Mouse (Mus musculus) hindbrain, embryonic 10.5 days (tissue): ENCODE measurements around the gene Srcin1. TPM values are rescaled to one million over a fixed set of nuclear protein-coding genes. Genes with fewer than 3 reads are reported as not detected.

Experiments
- DNase-seq: peaks from one replicate; pipeline ENCODE4 v3.0.0-alpha.2; 2017; ENCODE audit warnings: low spot score
- H3K27ac ChIP-seq: fragments of 300-500 bp; sonication (generic); 2 replicates; pipeline ENCODE4 v1.5.1; 2016; ENCODE audit warnings: mild to moderate bottlenecking, moderate library complexity
- H3K27me3 ChIP-seq: fragments of 300-500 bp; sonication (generic); 2 replicates; pipeline ENCODE4 v1.6.1; 2016; ENCODE audit warnings: mild to moderate bottlenecking; ENCODE audit not compliant: poor library complexity, insufficient read depth, severe bottlenecking
- H3K36me3 ChIP-seq: fragments of 300-500 bp; sonication (generic); 2 replicates; pipeline ENCODE4 v1.6.1; 2016; ENCODE audit warnings: mild to moderate bottlenecking, moderate library complexity
- H3K4me1 ChIP-seq: fragments of 300-500 bp; sonication (generic); replicated peaks from 2 replicates; pipeline ENCODE4 v1.6.1; 2016; ENCODE audit warnings: mild to moderate bottlenecking
- H3K4me3 ChIP-seq: fragments of 300-500 bp; sonication (generic); 2 replicates; pipeline ENCODE4 v1.5.1; 2016; ENCODE audit warnings: mild to moderate bottlenecking, moderate library complexity
- H3K9me3 ChIP-seq: fragments of 300-500 bp; sonication (generic); 2 replicates; pipeline ENCODE4 v1.6.1; 2016; ENCODE audit warnings: mild to moderate bottlenecking, moderate library complexity
- WGBS: fragments of 180-500 bp; shearing (Covaris S2); methylation state at CpG from one replicate; pipeline ENCODE4 v1.1.7; 2016; 5-methylcytosine and 5-hydroxymethylcytosine counted together
- polyA plus RNA-seq: library from polyadenylated mRNA; unstranded; fragments of >200 nt; fragmentation: Nextera tagmentation; extraction: Ambion mirVana; gene quantifications from 2 replicates; pipeline ENCODE4 v1.2.1, GENCODE M21; 2016

Srcin1 gene
- polyA plus RNA-seq, 1 experiment from 2014 or later, result 1.8 TPM

DNA sequence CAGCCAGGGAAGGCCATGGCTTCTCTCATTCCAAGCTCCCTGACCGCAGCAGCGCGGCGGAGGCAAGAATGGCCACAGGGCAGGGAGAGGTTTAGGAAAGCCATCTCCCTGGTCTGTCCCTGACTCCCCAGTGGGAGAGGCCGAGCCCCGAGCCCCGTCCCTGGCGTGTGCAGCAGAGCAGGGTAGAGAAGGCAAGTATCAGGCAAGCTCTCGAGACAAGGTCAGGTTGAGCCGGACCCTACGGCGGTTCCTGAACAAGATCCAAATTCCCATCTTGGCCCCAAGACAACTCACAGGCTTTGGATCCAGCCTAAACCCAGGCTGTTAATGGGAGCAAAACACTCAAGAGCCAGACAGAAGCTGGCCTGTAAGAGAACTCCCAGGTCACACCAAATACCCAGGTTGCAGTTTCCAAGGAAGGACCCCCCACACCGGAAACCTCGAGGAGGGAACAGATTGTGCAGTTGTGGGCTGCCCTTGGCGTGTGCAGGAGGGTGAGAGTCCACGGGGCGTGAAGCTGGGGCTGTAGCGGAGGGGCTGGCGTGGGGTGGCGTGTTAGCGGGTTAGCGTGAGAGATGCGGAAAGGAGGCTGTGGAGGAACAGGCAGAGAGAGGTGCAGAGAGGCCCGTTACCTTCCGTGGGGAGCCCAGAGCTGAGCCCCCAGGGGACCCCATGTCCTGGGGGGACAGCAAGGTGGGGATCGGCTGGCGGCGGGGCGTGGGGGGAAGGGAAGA, 54.1 kb downstream of the Srcin1 start:
- WGBS, result 84% methylated on average over 29 of the region's 29 CpGs
- Histone ChIP-seq H3K4me1 (peaks cover 50% of the 10 kb centered on the region), H3K27me3 (peaks cover 17% of the 10 kb centered on the region; the same call in 1 of the 2 replicates), H3K9me3 (no peaks in the 10 kb centered on the region), H3K27ac (no peak overlapping the region; the same call in 1 of the 2 replicates), H3K36me3 (peaks cover 50% of the 10 kb centered on the region), H3K4me3 (no peak overlapping the region)
- no peak for DNase-seq

DNA sequence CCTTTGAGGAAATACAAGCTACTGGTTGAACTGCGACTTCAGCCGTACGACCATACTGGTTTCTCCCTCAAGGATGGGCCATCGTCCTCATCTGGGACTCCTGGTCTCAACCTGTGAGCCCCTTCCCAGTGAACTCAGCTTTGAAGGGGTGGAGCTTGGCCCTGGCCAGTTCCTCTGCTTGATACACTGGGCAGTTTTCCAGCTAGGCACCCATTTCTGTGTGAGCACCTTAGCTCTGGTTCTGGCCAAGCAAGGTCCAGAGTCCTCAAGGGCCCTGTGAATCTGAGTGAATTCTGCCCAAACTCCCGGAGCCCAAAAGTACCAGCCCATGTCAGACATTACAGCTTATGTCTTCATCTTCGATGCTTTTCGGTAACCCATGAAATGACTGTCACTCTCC, 55.4 kb downstream of the Srcin1 start:
- 91% methylated on average over 7 of the region's 7 CpGs for WGBS
- H3K36me3 ChIP-seq, result peaks cover 45% of the 10 kb centered on the region

DNA sequence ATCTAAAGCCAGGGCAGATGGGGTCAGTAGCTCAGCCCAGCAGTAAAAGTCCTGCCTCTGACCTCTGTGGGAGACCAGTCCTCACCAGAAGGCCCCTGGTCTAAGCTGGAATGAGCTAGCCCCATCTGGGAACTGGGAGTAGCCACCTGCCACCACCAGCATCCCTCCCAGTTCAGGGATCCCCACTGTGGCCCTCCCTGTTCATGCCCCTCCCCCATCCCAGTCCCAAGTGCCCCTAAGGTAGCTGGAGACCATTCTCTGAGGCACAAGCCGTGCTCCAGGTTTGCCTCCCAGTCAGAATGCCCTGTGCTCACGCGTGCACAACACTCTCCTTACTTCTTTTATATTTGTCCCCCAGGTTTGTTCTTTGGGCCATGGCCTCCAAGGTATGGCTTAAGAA, 62.9 kb downstream of the Srcin1 start:
- Histone ChIP-seq H3K27me3 (0 out of 2 replicates have a peak, but pooled peaks cover 22% of the 10 kb centered on the region), H3K4me1 (peaks cover 46% of the 10 kb centered on the region), H3K36me3 (peaks cover 16% of the 10 kb centered on the region), H3K9me3 (0 out of 2 replicates have a peak, but pooled peaks cover 3% of the 10 kb centered on the region), H3K27ac (peak overlapping the region; percentile 80), H3K4me3 (0 out of 2 replicates have a peak overlapping the region, but pooled peaks have one; percentile 25)
- DNase-seq, result no peak
- WGBS, result 68% methylated on average over 3 of the region's 3 CpGs

More for the DNA sequence above, 55.4 kb downstream of the Srcin1 start:
- H3K4me3 ChIP-seq, result no peak overlapping the region
- no peak for DNase-seq
- H3K27me3 ChIP-seq, result peaks cover 20% of the 10 kb centered on the region; the same call in 1 of the 2 replicates
- H3K4me1 ChIP-seq, result peaks cover 40% of the 10 kb centered on the region
- no peak overlapping the region for H3K27ac ChIP-seq
- 0 out of 2 replicates have a peak, but pooled peaks cover under 1% of the 10 kb centered on the region for H3K9me3 ChIP-seq

DNA sequence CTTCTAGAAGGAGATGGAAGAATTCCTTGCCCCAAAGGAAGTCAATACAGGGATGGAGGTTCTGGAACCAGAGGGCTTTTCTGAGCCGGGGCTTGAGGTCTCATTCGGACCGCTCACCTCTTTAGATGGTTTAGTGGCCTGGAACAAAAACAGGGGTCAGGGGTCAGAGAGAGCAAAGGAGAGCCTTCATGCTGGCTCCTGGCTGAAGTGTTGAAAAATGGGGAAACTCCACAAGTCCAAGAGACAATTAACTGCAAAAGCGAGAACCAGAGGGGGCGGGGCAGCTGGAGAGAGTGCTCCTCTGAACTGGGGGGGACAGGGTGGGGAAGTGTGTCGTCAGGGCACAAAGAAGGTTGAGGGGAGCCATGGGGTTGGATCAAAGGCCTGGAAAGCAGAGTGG, 63.5 kb downstream of the Srcin1 start:
- no peak for DNase-seq
- peak overlapping the region; percentile 80 for H3K27ac ChIP-seq
- peaks cover 16% of the 10 kb centered on the region for H3K36me3 ChIP-seq
- peak overlapping the region; percentile 25 for H3K4me3 ChIP-seq
- peaks cover 46% of the 10 kb centered on the region for H3K4me1 ChIP-seq
- WGBS, result 23% methylated on average over 6 of the region's 6 CpGs
- 0 out of 2 replicates have a peak, but pooled peaks cover 22% of the 10 kb centered on the region for H3K27me3 ChIP-seq
- H3K9me3 ChIP-seq, result 0 out of 2 replicates have a peak, but pooled peaks cover 3% of the 10 kb centered on the region

DNA sequence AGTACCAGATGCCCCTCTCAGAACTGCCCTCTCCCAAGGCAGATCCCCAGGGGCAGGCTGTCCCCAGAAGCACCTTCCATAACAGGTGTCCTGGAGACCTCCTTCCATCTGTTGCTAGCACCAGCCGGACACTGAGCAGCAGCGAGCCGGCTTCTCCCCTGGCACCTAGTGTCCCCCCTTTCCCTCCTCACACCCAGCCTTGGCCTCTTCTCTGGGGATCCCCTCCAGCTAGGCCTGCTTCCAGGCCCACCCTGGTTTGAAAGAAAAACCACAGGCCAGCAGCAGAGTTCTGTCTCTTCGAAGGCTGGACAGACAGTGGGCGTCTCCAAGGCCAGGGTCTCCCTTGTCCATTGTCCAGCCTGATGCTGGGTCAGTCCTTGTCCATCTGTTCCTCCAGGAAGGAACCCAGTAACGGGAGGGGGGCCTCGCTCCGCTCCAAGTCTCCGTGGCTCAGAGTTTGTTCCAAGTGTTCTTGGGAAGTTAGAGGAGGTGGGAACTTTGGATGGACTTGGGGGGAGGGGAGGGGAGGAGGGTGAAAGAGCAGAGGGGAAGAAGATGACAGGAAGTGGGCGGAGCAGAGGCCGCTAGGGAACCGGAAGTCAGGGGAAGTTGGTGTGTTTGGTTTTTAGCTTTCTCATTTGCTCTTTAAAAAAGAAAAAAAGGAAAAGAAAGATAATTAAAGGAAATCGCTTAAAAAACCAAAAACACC, 64.2 kb downstream of the Srcin1 start:
- H3K4me1 ChIP-seq, result peaks cover 46% of the 10 kb centered on the region
- peak overlapping the region; percentile 25 for H3K4me3 ChIP-seq
- WGBS, result 35% methylated on average over 13 of the region's 13 CpGs
- peaks cover 16% of the 10 kb centered on the region for H3K36me3 ChIP-seq
- peak overlapping the region; percentile 80 for H3K27ac ChIP-seq
- 0 out of 2 replicates have a peak, but pooled peaks cover 3% of the 10 kb centered on the region for H3K9me3 ChIP-seq
- peak; percentile 63 for DNase-seq
- H3K27me3 ChIP-seq, result 0 out of 2 replicates have a peak, but pooled peaks cover 18% of the 10 kb centered on the region

DNA sequence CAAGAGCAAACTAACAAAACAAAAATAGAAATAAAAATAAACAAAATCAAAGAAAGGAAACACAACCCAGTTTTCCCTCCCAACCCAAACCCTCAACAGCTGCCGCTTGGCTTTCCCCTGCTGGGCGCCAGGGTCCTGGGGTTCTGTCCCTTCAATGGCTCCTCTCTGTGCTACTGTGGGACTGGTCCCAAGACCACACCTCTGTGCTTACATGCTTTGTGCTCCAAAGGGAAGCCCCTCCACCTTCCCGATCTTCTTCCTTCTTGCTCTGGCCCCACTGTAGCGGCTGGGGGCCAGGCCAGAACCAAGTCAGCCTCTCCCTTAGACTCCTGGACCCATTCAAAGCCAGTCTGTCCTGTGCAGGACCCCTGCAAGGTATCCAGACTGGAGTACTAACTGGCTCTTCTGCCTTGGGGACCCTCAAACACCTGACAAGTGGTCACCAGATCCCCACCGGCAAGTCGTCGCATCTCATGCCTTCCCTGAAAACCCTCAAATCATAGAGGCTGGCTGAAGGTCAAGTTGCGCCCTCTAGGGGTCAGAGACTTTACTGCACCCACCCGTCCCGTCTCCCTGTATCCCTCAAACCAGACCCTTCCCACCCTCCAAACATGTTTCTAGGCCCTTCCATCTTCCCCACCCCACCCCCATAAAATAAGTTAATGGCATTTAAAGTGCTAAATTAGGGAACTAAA, 64.9 kb downstream of the Srcin1 start:
- H3K27ac ChIP-seq, result peak overlapping the region; percentile 80
- 16% methylated on average over 10 of the region's 10 CpGs for WGBS

DNA sequence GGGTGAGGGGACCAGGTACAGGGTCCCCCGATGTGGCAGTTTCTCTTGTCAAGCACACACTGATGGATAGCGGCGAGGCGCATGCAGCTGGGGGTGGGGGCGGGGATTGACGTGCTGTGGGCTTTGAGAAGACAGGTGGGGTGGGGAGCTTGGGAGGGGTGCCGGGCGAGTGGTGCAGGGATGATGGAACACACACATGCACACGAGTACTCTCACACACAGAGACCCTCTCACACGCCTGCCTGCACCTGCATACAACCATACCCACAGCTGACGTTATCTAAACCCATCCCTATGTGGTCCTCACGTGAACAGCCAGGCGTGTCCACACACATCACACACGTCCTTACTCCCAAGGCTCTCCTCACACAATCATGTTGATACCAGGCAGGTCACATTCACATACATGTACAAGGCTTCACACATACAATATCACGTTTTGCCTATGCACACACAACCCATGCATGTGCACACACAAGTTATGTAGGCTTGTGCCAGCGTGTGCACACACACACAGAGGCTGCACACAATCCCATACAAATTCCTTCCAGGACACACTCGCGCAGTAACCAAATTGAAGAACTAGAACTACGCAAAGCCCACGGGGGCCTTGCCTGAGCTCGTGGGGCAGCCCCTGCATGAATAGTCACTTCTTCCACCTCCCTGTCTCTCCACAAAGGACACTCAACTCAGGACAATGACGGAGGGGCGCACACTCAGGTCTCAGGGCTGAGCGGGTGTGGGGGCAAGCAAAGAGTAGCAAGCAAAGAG, 66.1 kb downstream of the Srcin1 start:
- 58% methylated on average over 24 of the region's 24 CpGs for WGBS
- Histone ChIP-seq H3K36me3 (peaks cover 6% of the 10 kb centered on the region; the same call in 1 of the 2 replicates), H3K27ac (0 out of 2 replicates have a peak overlapping the region, but pooled peaks have one; percentile 35)

More for the DNA sequence above, 64.9 kb downstream of the Srcin1 start:
- Histone ChIP-seq H3K9me3 (0 out of 2 replicates have a peak, but pooled peaks cover 3% of the 10 kb centered on the region), H3K36me3 (peaks cover 16% of the 10 kb centered on the region), H3K4me1 (peaks cover 46% of the 10 kb centered on the region), H3K4me3 (peak overlapping the region; percentile 25), H3K27me3 (0 out of 2 replicates have a peak, but pooled peaks cover 18% of the 10 kb centered on the region)
- DNase-seq, result peak; percentile 85

DNA sequence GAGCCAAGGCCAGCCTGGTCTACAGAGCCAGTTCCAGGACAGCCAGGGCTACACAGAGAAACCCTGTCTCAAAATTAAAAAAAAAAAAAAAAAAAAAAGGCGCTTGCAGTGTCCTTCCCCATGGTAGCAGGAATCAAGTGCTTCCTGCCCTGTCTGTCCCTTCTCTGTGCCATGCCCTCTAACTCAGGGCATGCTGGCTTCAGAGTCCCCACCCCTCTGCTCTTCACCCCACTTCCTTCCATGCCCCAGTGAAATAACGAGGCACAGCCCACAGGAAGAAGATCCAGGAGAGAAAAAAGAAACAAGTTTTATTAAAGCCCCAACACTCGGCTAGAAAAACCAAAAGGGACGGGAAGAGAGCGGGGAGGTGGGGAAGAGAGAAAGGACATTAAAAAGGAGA, 66.9 kb downstream of the Srcin1 start:
- WGBS, result 55% methylated on average over 5 of the region's 5 CpGs
- Histone ChIP-seq H3K36me3 (no peaks in the 10 kb centered on the region), H3K4me3 (no peak overlapping the region), H3K27ac (0 out of 2 replicates have a peak overlapping the region, but pooled peaks have one; percentile 23), H3K27me3 (0 out of 2 replicates have a peak, but pooled peaks cover 19% of the 10 kb centered on the region), H3K9me3 (no peaks in the 10 kb centered on the region), H3K4me1 (peaks cover 46% of the 10 kb centered on the region)
- no peak for DNase-seq

More for the DNA sequence above, 66.1 kb downstream of the Srcin1 start:
- no peak for DNase-seq
- Histone ChIP-seq H3K9me3 (no peaks in the 10 kb centered on the region), H3K4me3 (no peak overlapping the region), H3K4me1 (peaks cover 46% of the 10 kb centered on the region), H3K27me3 (0 out of 2 replicates have a peak, but pooled peaks cover 14% of the 10 kb centered on the region)

DNA sequence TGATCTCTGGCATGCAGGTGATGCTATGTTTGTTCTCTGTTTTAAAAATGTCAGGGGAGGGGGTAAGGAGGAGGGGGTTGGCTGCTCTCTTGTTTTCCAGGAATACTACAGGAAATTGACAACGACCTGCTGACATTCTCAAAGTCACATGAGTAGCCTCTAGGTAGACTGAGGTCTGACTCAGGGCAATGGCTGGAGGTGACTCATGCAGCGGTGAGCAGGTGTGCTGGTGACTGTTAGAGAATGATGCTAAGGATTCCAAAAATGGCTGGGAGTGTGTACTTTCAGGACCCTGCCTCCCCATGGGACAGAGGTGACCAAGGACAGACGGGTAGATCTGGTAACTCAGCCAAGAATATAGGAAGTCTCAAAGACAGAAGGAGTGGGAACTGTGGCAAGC, 67.8 kb downstream of the Srcin1 start:
- no peak for DNase-seq
- H3K27ac ChIP-seq, result no peak overlapping the region
- WGBS, result 76% methylated on average over 3 of the region's 3 CpGs
- H3K4me1 ChIP-seq, result peaks cover 39% of the 10 kb centered on the region
- H3K27me3 ChIP-seq, result peaks cover 23% of the 10 kb centered on the region
- H3K4me3 ChIP-seq, result no peak overlapping the region
- H3K36me3 ChIP-seq, result no peaks in the 10 kb centered on the region
- no peaks in the 10 kb centered on the region for H3K9me3 ChIP-seq

DNA sequence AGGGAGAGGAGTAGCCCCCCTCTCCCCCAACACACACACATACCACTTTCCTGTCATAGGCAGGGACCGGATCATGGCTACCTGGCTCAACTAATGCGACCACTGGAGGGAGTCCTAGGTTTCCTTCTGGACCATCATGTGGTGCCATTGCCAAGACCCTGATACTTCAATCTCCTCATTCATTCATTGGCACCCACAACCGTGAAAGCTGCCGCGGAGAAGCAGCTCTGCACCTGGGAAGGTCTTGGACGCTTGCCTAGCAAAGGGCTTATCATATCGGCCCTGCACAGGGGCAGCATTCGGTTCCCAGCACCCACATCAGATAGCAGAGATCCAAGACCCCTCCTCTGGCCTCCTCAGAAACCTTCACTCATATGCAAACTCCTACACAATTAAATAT, 69.7 kb downstream of the Srcin1 start:
- H3K9me3 ChIP-seq, result no peaks in the 10 kb centered on the region
- H3K4me3 ChIP-seq, result no peak overlapping the region
- no peak overlapping the region for H3K27ac ChIP-seq
- peaks cover 20% of the 10 kb centered on the region for H3K4me1 ChIP-seq
- WGBS, result 56% methylated on average over 8 of the region's 8 CpGs
- no peaks in the 10 kb centered on the region; the same call in 1 of the 2 replicates for H3K36me3 ChIP-seq
- peaks cover 42% of the 10 kb centered on the region for H3K27me3 ChIP-seq
- DNase-seq, result no peak

DNA sequence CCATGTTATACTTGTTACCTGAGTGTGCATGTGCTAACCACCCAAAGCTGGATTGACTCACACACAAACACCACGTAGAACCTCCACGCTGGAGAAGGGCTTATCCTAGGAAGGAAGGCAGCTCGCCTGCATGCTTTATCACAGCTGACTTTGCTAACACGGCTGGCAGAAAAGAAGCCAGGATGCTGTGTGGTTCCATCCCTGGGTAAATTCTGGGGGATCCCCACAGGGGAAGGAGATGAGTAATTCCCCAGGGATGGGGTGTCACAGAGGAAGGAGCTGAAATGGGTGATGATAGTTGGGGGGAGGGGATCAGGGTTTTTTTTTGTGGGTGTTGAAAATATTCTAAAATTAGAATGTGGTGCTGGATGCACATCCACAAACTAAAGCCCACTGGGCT, 70.2 kb downstream of the Srcin1 start:
- no peaks in the 10 kb centered on the region; the same call in 1 of the 2 replicates for H3K36me3 ChIP-seq
- DNase-seq, result no peak
- peaks cover 20% of the 10 kb centered on the region for H3K4me1 ChIP-seq
- no peak overlapping the region for H3K4me3 ChIP-seq
- H3K9me3 ChIP-seq, result no peaks in the 10 kb centered on the region
- H3K27ac ChIP-seq, result no peak overlapping the region
- WGBS, result 80% methylated on average over 4 of the region's 4 CpGs
- peaks cover 48% of the 10 kb centered on the region for H3K27me3 ChIP-seq
